Comparison of ENCODE assay signal across 10 mouse cellular contexts in genomic region chr7:99580247-99580646, GRCm38 (mm10). TPM values are rescaled to one million over a fixed set of nuclear protein-coding genes. Genes with fewer than 3 reads are reported as not detected.
DNase-seq lines count a peak whose midpoint lies in the region; ATAC-seq and TF ChIP-seq lines count a peak whose summit lies in the region.
"Had no signal": no experiment of that assay in that cellular context is flagged by ENCODE, and none has a peak within 500 bp of the region (broad histone marks: within the 10 kb centered on the region; RNA-seq: fewer than 3 reads in every experiment).

No protein-coding gene starts in this region.

- H3K4me2 ChIP-seq in hindbrain, embryonic 12.5 days (replicated peaks): peak overlapping the region; percentile 38
- no peak overlapping the region; the same call in 1 of the 2 replicates for H3K4me2 ChIP-seq in hindbrain, embryonic 16.5 days (ENCODE audit: low read length)
- H3K4me2 ChIP-seq in forebrain, embryonic 11.5 days (ENCODE audit: low read depth, low read length, severe bottlenecking): peak overlapping the region; percentile 42; the same call in 1 of the 2 replicates
- no peak overlapping the region for H3K4me2 ChIP-seq in liver, embryonic 13.5 days

- no peaks in the 10 kb centered on the region for H3K27me3 ChIP-seq in hindbrain, embryonic 12.5 days
- H3K27me3 ChIP-seq in hindbrain, embryonic 16.5 days (replicated peaks; ENCODE audit: control insufficient read depth, insufficient read depth, low read length): no peaks in the 10 kb centered on the region
- H3K27me3 ChIP-seq in ES-Bruce4 (ENCODE audit: control insufficient read depth, insufficient read depth, low read length, poor library complexity, severe bottlenecking): no peaks in the 10 kb centered on the region
- no peaks in the 10 kb centered on the region for H3K27me3 ChIP-seq in forebrain, embryonic 11.5 days (ENCODE audit: control insufficient read depth, insufficient read depth, low read length)
- no peaks in the 10 kb centered on the region for H3K27me3 ChIP-seq in liver, embryonic 13.5 days
- H3K27me3 ChIP-seq: embryonic facial prominence, embryonic 15.5 days had no signal

- 35% methylated on average over 6 of the region's 6 CpGs for WGBS in hindbrain, embryonic 12.5 days
- WGBS in hindbrain, embryonic 16.5 days: 57% methylated on average over 6 of the region's 6 CpGs
- WGBS in forebrain, embryonic 11.5 days: 33% methylated on average over 6 of the region's 6 CpGs
- WGBS in liver, embryonic 13.5 days (ENCODE audit: insufficient replicate concordance): 38% methylated on average over 6 of the region's 6 CpGs

- H3K36me3 ChIP-seq in hindbrain, embryonic 12.5 days: 0 out of 2 replicates have a peak, but pooled peaks cover 4% of the 10 kb centered on the region
- peaks cover 8% of the 10 kb centered on the region; the same call in 1 of the 2 replicates for H3K36me3 ChIP-seq in hindbrain, embryonic 16.5 days (ENCODE audit: control insufficient read depth, insufficient read depth, low read length)
- no peaks in the 10 kb centered on the region for H3K36me3 ChIP-seq in ES-Bruce4 (ENCODE audit: control insufficient read depth, insufficient read depth, low read length, poor library complexity, severe bottlenecking)
- no peaks in the 10 kb centered on the region for H3K36me3 ChIP-seq in forebrain, embryonic 11.5 days (ENCODE audit: control insufficient read depth, insufficient read depth, low read length)
- peaks cover 20% of the 10 kb centered on the region for H3K36me3 ChIP-seq in liver, embryonic 13.5 days
- H3K36me3 ChIP-seq: embryonic facial prominence, embryonic 15.5 days had no signal

- DNase-seq in forebrain, embryonic 11.5 days (ENCODE audit: low spot score): no peak
- no peak for DNase-seq in liver, embryonic 13.5 days
- DNase-seq in MN1 (ENCODE audit: low spot score): no peak
- DNase-seq in cerebellum, adult 9-10 months: no peak
- DNase-seq in layer of hippocampus, postnatal 36 days: no peak

- no peak overlapping the region for H3K4me3 ChIP-seq in hindbrain, embryonic 12.5 days
- H3K4me3 ChIP-seq in hindbrain, embryonic 16.5 days (ENCODE audit: low read length): no peak overlapping the region
- peak overlapping the region; percentile 47 for H3K4me3 ChIP-seq in ES-Bruce4 (ENCODE audit: low read depth, low read length)
- no peak overlapping the region for H3K4me3 ChIP-seq in forebrain, embryonic 11.5 days (ENCODE audit: low read depth, low read length)
- no peak overlapping the region for H3K4me3 ChIP-seq in liver, embryonic 13.5 days (replicated peaks)

- ATAC-seq in hindbrain, embryonic 12.5 days (ENCODE audit: low FRiP score): no peak
- no peak for ATAC-seq in hindbrain, embryonic 16.5 days
- no peak for ATAC-seq in forebrain, embryonic 11.5 days (replicated peaks; ENCODE audit: low FRiP score)
- no peak for ATAC-seq in liver, embryonic 13.5 days (ENCODE audit: low read depth)

- 0 out of 2 replicates have a peak overlapping the region, but pooled peaks have one; percentile 52 for H3K27ac ChIP-seq in hindbrain, embryonic 12.5 days
- H3K27ac ChIP-seq in hindbrain, embryonic 16.5 days (ENCODE audit: low read depth, low read length): no peak overlapping the region
- H3K27ac ChIP-seq in ES-Bruce4 (ENCODE audit: insufficient read depth, low read length): no peak overlapping the region
- no peak overlapping the region for H3K27ac ChIP-seq in forebrain, embryonic 11.5 days (ENCODE audit: low read depth, low read length)
- H3K27ac ChIP-seq in liver, embryonic 13.5 days: 0 out of 2 replicates have a peak overlapping the region, but pooled peaks have one; percentile 24
- H3K27ac ChIP-seq: embryonic facial prominence, embryonic 15.5 days had no signal

- H3K9me3 ChIP-seq in hindbrain, embryonic 12.5 days (replicated peaks): no peaks in the 10 kb centered on the region
- no peaks in the 10 kb centered on the region for H3K9me3 ChIP-seq in hindbrain, embryonic 16.5 days (ENCODE audit: control insufficient read depth, low read length)
- H3K9me3 ChIP-seq in ES-Bruce4 (replicated peaks; ENCODE audit: control insufficient read depth, insufficient read depth, low read length, poor library complexity, severe bottlenecking): no peaks in the 10 kb centered on the region
- no peaks in the 10 kb centered on the region for H3K9me3 ChIP-seq in forebrain, embryonic 11.5 days (ENCODE audit: control insufficient read depth, low read length)
- H3K9me3 ChIP-seq in liver, embryonic 13.5 days (replicated peaks): no peaks in the 10 kb centered on the region
- H3K9me3 ChIP-seq: embryonic facial prominence, embryonic 15.5 days; G1E had no signal

- TF ChIP-seq EP300 in ES-Bruce4 (IDR thresholded peaks at IDR 0.05; ENCODE audit: insufficient read depth, low read depth, low read length): no peak

- peaks cover 39% of the 10 kb centered on the region for H3K4me1 ChIP-seq in hindbrain, embryonic 12.5 days
- peaks cover 13% of the 10 kb centered on the region for H3K4me1 ChIP-seq in hindbrain, embryonic 16.5 days (ENCODE audit: control insufficient read depth, insufficient read depth, low read depth, low read length)
- peaks cover 2% of the 10 kb centered on the region for H3K4me1 ChIP-seq in ES-Bruce4 (ENCODE audit: control insufficient read depth, insufficient read depth, low read length)
- H3K4me1 ChIP-seq in forebrain, embryonic 11.5 days (replicated peaks; ENCODE audit: control insufficient read depth, insufficient read depth, low read length): 0 out of 2 replicates have a peak, but pooled peaks cover 4% of the 10 kb centered on the region
- H3K4me1 ChIP-seq in liver, embryonic 13.5 days (replicated peaks): peaks cover 48% of the 10 kb centered on the region

- no peak for TF ChIP-seq CTCF in ES-Bruce4 (IDR thresholded peaks at IDR 0.05; ENCODE audit: low read depth, low read length)

- no peak for TF ChIP-seq POLR2A in ES-Bruce4 (IDR thresholded peaks at IDR 0.05; ENCODE audit: insufficient read depth, low read length)

- H3K9ac ChIP-seq in hindbrain, embryonic 12.5 days: no peak overlapping the region
- H3K9ac ChIP-seq in hindbrain, embryonic 16.5 days (ENCODE audit: low read depth, low read length): no peak overlapping the region
- H3K9ac ChIP-seq in ES-Bruce4 (ENCODE audit: low read depth, poor library complexity, severe bottlenecking): no peak overlapping the region
- no peak overlapping the region; the same call in 1 of the 2 replicates for H3K9ac ChIP-seq in forebrain, embryonic 11.5 days (ENCODE audit: low read length)
- H3K9ac ChIP-seq in liver, embryonic 13.5 days: no peak overlapping the region
- H3K9ac ChIP-seq: embryonic facial prominence, embryonic 15.5 days had no signal

RNA-seq across cellular contexts. Expression of gene Arrb1, which starts 45.0 kb away (rescaled TPM):
- 16.7 TPM in 2 replicates for polyA plus RNA-seq in hindbrain, embryonic 12.5 days (2016; fragmentation: Nextera tagmentation; extraction: Ambion mirVana)
- 17.4 and 19.8 TPM in 2 replicates for polyA plus RNA-seq in hindbrain, embryonic 16.5 days (2015; fragmentation: Nextera tagmentation; extraction: Ambion mirVana)
- 28.9 and 31.7 TPM in 2 replicates for polyA plus RNA-seq in ES-Bruce4 (2011; ENCODE audit: insufficient read depth, insufficient read length, low read depth, missing spikeins)
- 4.0 and 4.2 TPM in 2 replicates for polyA plus RNA-seq in forebrain, embryonic 11.5 days (2014; fragmentation: Nextera tagmentation; extraction: Ambion mirVana)
- polyA plus RNA-seq in liver, embryonic 13.5 days (2015; fragmentation: Nextera tagmentation; extraction: Ambion mirVana): 96.5 and 121 TPM in 2 replicates
- total RNA-seq in layer of hippocampus, postnatal 36 days (2021): 100 to 1,000 TPM; 131 to 145 TPM

RNA-seq across cellular contexts. Expression of gene Tpbgl, which starts 46.7 kb away (rescaled TPM):
- 1.6 and 2.2 TPM in 2 replicates for polyA plus RNA-seq in hindbrain, embryonic 12.5 days (2016; fragmentation: Nextera tagmentation; extraction: Ambion mirVana)
- polyA plus RNA-seq in hindbrain, embryonic 16.5 days (2015; fragmentation: Nextera tagmentation; extraction: Ambion mirVana): 2.2 and 2.7 TPM in 2 replicates
- not detected in 2 replicates for polyA plus RNA-seq in ES-Bruce4 (2011; ENCODE audit: insufficient read depth, insufficient read length, low read depth, missing spikeins)
- 0.20 and 0.29 TPM in 2 replicates for polyA plus RNA-seq in forebrain, embryonic 11.5 days (2014; fragmentation: Nextera tagmentation; extraction: Ambion mirVana)
- polyA plus RNA-seq in liver, embryonic 13.5 days (2015; fragmentation: Nextera tagmentation; extraction: Ambion mirVana): 0.16 and 0.22 TPM in 2 replicates
- total RNA-seq in layer of hippocampus, postnatal 36 days (2021): 1 to 10 TPM; 5.3 to 6.0 TPM
- polyA plus RNA-seq: G1E had no signal

Comparison
In these comparisons a context has a peak if more than half of its experiments do, and no peak if none do; other contexts are left out.
1. H3K27ac ChIP-seq: peak in hindbrain, embryonic 12.5 days (single experiment) and liver, embryonic 13.5 days (single experiment); none in hindbrain, embryonic 16.5 days (single experiment), ES-Bruce4 (single experiment) and forebrain, embryonic 11.5 days (single experiment).
2. H3K4me2 ChIP-seq: peak in hindbrain, embryonic 12.5 days (single experiment) and forebrain, embryonic 11.5 days (single experiment); none in hindbrain, embryonic 16.5 days (single experiment) and liver, embryonic 13.5 days (single experiment).